Mouse (Mus musculus): ENCODE data around the gene Kdm1a. TPM values are rescaled to one million over a fixed set of nuclear protein-coding genes. Genes with fewer than 3 reads are reported as not detected.

Gene Kdm1a
- polyA plus RNA-seq (2015; fragmentation: Nextera tagmentation; extraction: Ambion mirVana) = 12.8 and 13.1 TPM in 2 replicates

GRCm38 (mm10) chr4:136602568-136602967 lies at the start of gene Kdm1a:
Kdm1a (minus strand) TSS chr4:136602723.

GRCm38 (mm10) chr4:136622388-136622787 lies 19.9 kb upstream of the Kdm1a start, which contains the start of gene Lactbl1:
Lactbl1 (plus strand) TSS chr4:136622621.

GRCm38 (mm10) chr4:136610387-136610856 lies 7.9 kb upstream of the Kdm1a start, which contains the start of gene Tex46:
Tex46 (plus strand) TSS chr4:136610437.

Small RNAs within 50 kb of the gene (microRNA-seq; reads per million reads assigned to microRNA genes)
- not detected for gene Gm22180

Other genes starting within 250 kb of the Kdm1a start
- gene Htr1d, start 179.2 kb downstream of the Kdm1a start, polyA plus RNA-seq (2015; fragmentation: Nextera tagmentation; extraction: Ambion mirVana) = 2.0 and 2.1 TPM in 2 replicates
- 0.28 and 0.41 TPM in 2 replicates for gene 6030445D17Rik, start 140.5 kb downstream of the Kdm1a start, polyA plus RNA-seq (2015; fragmentation: Nextera tagmentation; extraction: Ambion mirVana)
- 89.5 and 108 TPM in 2 replicates for gene Luzp1, start 133.0 kb downstream of the Kdm1a start, polyA plus RNA-seq (2015; fragmentation: Nextera tagmentation; extraction: Ambion mirVana)
- gene Tex46, start 7.7 kb upstream of the Kdm1a start, polyA plus RNA-seq (2015; fragmentation: Nextera tagmentation; extraction: Ambion mirVana) = not detected in 2 replicates
- gene Lactbl1, start 19.9 kb upstream of the Kdm1a start, polyA plus RNA-seq (2015; fragmentation: Nextera tagmentation; extraction: Ambion mirVana) = not detected in 2 replicates
- 1.8 and 1.9 TPM in 2 replicates for gene Ephb2, start 233.3 kb upstream of the Kdm1a start, polyA plus RNA-seq (2015; fragmentation: Nextera tagmentation; extraction: Ambion mirVana)